Mouse (Mus musculus): ENCODE measurements around the gene Btg2.
A peak's percentile ranks its signal among the peaks of the same experiment; 100 is the strongest.

Gene Btg2

GRCm38 (mm10) chr1:134055666-134056245 is 23.2 kb downstream of the Btg2 start:
- DNase-seq: no peak

GRCm38 (mm10) chr1:134055058-134055457 is 23.9 kb downstream of the Btg2 start:
- DNase-seq: no peak

- DNase-seq: peak; percentile 83
Measured at GRCm38 (mm10) chr1:134053207-134053606, 25.7 kb downstream of the Btg2 start.

GRCm38 (mm10) chr1:134049542-134049941 is 29.4 kb downstream of the Btg2 start:
- no peak for DNase-seq

DNA sequence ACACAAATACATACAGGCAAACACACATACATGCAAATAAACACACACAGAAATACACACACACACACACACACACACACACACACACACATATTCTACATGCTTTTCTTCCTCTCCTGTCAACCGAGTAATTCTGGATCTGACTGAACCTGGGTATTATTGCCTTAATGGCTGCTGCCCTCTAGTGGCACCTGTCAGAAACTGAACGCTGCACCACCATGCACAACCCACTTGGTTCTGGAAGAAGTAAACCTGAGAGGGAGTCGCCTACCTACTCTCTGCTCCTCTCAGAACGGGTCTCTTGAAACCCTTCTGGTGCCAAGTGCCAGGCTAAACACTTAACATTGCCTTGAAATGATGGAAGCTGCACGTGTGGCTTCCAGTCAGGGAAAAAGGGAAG is 30.2 kb downstream of the Btg2 start:
- DNase-seq: peak; percentile 76

DNA sequence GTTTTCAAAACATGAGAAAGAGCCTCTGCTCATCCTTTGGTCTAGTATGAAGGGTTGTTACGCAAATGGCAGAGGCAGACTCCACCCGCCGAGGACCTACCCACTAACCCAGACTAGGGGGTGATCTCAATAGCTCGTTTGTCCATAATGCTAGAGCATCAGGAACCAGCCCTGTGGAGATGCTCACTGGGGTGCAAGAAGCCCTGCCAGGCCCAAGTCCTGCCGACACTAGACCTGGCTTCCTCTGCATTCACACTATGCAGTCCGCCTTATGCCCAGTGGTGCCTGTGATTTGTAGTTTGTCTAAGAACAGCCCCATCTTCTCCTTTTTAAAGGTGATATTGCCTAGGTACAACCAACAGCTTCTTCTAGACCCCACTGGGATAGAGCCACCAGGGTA is 31.5 kb downstream of the Btg2 start:
- DNase-seq: no peak

GRCm38 (mm10) chr1:134046387-134046786 is 32.5 kb downstream of the Btg2 start:
- no peak for DNase-seq

DNA sequence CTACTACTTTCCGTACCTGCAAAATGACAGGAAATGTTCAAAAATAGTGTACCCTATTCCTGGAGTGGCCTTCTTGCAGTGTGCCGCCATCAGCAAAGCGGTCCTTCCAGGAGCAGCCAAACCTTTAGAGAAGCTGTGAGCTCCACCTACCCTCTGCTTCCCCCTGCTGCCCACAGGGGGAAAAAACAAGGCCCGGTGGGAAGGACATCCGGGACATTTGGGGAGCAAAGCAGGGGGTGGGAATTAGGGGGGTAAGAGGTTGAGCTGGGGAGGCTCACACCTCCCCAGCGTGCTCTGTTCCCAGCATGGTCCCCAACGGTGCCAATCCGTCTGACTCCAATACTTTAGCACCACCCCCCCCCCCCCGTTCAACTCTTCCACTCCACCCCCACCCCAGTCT is 32.9 kb downstream of the Btg2 start:
- peak; percentile 83 for DNase-seq

DNA sequence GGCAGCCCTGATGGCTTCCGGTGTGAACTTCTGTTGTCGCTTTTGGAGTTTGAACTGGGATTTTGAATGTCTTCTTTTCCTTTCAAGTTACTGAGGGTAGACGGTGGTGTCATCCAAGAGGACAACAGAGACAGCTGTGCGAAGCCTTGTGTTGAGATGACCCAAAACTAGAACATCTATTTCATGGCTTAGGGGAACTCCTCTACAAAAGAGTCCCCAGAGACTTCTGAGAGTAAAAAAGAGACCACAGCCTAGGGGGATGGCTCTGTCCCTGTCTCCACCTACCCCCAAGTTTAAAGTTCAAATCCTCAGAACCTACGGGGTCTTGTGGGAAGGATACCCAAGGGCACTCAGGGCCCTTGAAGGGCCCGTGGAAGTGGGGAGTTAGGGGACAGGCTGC is 34.1 kb downstream of the Btg2 start:
- DNase-seq: no peak

DNA sequence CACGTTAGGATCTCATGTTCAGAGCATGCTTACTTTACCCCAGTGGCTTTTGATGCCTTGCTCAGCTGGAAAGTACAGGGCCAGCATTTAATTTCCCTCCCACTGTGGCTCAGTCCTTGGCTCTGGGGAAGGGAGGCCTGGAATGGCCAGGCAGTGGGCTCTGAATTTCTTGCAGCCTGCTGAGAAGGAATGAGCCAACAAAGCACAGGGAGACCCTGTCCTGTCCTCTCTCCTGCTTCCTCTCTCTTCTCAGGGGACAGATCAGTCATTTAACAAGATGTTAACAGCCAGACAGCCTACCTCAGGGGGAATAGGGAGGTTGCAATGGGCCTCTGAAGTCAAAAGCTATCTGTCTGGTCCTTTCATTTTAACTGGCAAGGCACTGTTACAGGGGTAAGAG is 36.6 kb downstream of the Btg2 start:
- DNase-seq: no peak

DNA sequence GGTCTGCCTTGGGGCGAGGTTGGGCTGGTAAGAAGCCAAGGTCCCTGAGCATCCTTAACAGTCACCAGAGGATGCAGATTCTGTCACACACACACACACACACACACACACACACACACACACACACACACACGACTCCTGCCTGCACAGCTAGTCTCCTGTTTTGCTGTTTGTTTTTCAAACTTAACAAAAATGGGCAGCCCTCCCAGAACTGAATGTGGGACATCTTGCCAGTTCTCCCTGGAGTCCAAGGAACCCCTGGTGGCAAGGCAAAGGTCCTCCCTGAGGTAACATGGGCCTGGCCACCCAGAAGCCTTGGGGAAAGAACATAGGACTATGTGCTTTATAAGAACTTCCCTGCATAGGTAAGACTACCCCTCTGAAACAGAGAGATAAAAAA is 37.0 kb downstream of the Btg2 start:
- DNase-seq: no peak

DNA sequence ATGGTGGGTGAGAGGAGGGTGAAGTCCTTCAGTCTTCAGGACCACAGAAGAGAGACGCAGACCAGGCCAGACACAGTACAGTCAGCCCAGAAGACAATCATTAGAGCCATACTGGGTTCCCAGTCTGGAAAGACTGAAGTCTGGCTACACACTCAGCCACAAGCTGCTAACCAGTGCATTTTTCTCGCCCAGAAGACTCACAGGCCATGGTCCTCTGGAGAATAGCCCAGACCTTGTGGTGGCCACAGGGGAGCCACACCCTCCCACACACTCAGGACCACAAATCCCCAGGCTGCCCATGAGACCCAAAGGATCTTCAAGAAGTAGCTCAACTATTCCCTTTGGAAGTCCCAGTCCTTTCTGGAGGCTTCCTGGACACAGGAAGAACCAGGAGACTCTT is 39.6 kb downstream of the Btg2 start:
- no peak for DNase-seq

DNA sequence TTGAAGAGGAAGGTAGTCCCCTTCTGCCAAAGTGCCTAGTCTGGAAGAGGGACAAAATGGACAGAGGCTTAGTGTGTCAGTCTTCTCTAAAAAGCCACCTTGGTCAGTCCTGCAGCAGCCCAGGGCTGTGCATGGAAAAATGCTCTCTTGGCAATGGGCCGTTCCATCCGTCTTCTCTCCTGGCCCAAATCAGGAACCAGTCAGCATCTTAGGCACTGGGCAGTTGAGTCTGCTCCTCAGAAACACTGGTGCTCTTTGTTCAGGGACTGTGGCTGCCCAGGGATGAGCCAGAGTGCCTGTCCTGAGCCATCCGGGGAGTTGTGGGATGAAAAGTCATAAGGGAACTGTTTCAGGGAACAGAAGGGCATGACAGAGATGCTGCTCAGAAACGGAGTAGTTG is 40.6 kb downstream of the Btg2 start:
- no peak for DNase-seq

DNA sequence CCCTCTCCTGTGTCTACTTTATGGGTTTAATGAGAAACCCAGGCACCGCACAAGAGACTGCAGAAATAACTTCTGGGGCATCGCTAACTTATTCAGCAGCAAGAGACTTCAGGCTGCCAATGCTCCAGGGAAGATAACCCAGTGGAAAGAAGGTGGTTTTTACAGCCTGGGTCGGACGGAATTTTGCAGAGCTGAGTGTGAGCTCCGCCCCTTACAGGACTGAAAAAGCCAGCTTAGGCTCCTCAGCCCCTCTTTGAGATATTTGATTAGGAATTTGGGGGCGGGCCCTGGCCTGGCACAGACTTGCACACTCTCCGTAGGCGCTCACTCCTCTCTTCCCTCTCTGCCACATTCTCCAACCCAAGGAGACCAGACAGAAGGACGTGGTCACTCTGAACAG is 41.7 kb downstream of the Btg2 start, which contains the start of gene Fmod:
Gene Fmod (plus strand): TSS at position 83 of the 400 bp plus-strand sequence.
- DNase-seq: no peak

DNA sequence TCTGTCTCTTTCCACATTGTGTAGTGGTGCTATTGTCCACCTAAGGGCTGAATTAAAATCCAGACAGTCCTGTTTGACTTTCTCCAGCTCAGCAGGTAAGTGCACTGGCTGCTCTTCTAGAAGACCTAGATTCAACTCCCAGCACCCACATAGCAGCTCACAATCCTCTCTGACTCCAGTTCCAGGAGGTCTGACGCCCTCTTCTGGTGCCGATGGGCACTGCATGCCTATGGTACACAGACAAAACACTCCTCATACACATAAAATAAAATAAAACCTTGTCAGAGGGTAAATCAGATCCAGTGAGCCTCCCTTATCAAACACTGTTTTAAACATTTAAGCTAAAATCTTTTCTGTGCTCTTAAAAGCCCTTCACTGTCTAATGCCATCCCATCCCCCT is 42.4 kb downstream of the Btg2 start:
- DNase-seq: no peak

DNA sequence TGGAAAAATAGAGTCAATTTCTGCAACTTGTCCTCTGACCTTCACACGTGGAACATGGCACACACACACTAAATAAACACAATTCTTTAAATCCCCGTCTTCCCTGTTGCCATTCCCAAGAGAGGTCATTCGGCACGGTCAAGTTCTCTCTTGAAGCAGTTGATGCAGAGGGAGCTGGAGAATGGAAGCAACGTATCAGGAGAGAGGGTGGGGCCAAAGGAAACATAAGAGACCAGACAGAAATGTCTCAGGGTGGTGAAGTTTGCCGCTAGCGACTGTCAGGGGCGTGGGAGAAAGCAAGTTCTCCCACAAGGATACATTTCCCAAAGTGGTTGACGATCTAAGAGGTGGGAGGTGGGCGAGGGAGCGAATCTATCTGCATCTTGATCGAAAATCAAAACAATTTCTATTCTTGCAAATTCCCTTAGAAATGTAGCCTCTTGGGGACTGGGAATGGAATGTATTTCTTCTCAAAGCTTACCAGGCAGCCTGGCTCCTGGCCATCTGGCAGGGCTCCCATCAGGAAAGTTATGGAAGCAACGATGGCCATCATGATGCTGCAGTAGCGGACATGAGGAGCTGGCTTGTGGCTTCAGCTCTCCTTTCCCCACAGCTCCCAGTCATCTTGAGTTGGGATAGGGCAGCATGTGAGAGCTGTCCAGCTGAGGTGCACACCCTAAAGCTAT is 50.6 kb downstream of the Btg2 start:
- DNase-seq: no peak

- no peak for DNase-seq
Measured at GRCm38 (mm10) chr1:134026741-134027140, 52.2 kb downstream of the Btg2 start.

GRCm38 (mm10) chr1:134025975-134026374 is 52.9 kb downstream of the Btg2 start:
- DNase-seq: no peak

Data from cerebellum, adult 8-10 months (tissue).